Mouse (Mus musculus): ENCODE results near the gene Prkch.

DNA sequence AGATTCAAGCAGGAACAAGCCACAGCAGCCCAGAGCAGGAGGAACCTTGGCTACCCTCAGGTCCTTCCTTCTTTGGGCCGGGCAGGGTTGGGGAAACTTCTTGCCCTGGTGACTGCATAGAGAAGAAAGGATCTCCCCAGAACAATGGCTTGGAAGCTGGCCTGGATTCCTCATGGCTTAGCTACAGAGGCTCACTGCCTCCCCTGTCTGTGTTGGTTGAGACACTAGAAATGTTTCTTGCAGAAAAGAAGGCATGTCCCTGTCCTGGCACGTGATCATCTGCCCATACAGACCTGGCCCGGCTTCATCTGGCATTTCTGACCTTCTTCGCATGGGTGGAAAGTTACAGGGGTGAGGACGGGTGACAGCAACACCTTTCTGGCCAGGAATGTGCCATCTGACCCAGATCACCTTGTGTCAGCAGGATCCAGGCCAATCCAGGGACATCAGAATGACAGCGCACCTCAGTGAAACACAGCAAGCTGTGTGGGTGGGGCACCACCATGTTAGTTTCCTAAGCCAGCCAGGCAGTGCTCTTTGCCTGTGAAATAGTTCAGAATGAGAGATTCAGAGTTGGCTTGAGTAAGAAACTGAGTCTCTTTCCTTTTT lies 155.1 kb downstream of the Prkch start:
- TF ChIP-seq CTCF (IDR thresholded peaks at IDR 0.05; ENCODE audit: low read depth, low read length) = no peak
- no peak for TF ChIP-seq POLR2A (IDR thresholded peaks at IDR 0.05; ENCODE audit: borderline replicate concordance, low read depth, low read length)
